Mouse (Mus musculus): ENCODE measurements around the gene Lelp1. TPM values are rescaled to one million over a fixed set of nuclear protein-coding genes. Genes with fewer than 3 reads are reported as not detected.
A peak's percentile ranks its signal among the peaks of the same experiment; 100 is the strongest.

Lelp1 gene
- polyA plus RNA-seq, 1 experiment from 2014 or later = not detected

- Histone ChIP-seq H3K9ac (replicated peaks; ENCODE audit: low read depth, low read length) (no peak overlapping the region), H3K4me1 (ENCODE audit: control insufficient read depth, insufficient read depth, low read length) (no peaks in the 10 kb centered on the region), H3K4me2 (ENCODE audit: low read depth, low read length) (no peak overlapping the region), H3K36me3 (ENCODE audit: control insufficient read depth, insufficient read depth, low read length) (no peaks in the 10 kb centered on the region), H3K27ac (ENCODE audit: low read depth, low read length) (no peak overlapping the region), H3K4me3 (ENCODE audit: low read depth, low read length) (no peak overlapping the region), H3K27me3 (ENCODE audit: control insufficient read depth, insufficient read depth, low read length) (no peaks in the 10 kb centered on the region), H3K9me3 (ENCODE audit: control insufficient read depth, low read length) (no peaks in the 10 kb centered on the region)
- WGBS = 39% methylated on average over 3 of the region's 3 CpGs
- ATAC-seq (ENCODE audit: low read depth) = peak; percentile 73; the same call in 1 of the 2 replicates
Observed at GRCm38 (mm10) chr3:92117930-92118329, 24.6 kb downstream of the Lelp1 start.

GRCm38 (mm10) chr3:92111526-92111925 lies 31.0 kb downstream of the Lelp1 start:
- H3K9me3 ChIP-seq (ENCODE audit: control insufficient read depth, low read length) = no peaks in the 10 kb centered on the region
- no peaks in the 10 kb centered on the region for H3K36me3 ChIP-seq (ENCODE audit: control insufficient read depth, insufficient read depth, low read length)
- H3K4me2 ChIP-seq (ENCODE audit: low read depth, low read length) = no peak overlapping the region
- no peaks in the 10 kb centered on the region for H3K27me3 ChIP-seq (ENCODE audit: control insufficient read depth, insufficient read depth, low read length)
- no peak overlapping the region for H3K9ac ChIP-seq (replicated peaks; ENCODE audit: low read depth, low read length)
- no peaks in the 10 kb centered on the region for H3K4me1 ChIP-seq (ENCODE audit: control insufficient read depth, insufficient read depth, low read length)
- no peak overlapping the region for H3K27ac ChIP-seq (ENCODE audit: low read depth, low read length)
- ATAC-seq (ENCODE audit: low read depth) = no peak
- no peak overlapping the region for H3K4me3 ChIP-seq (ENCODE audit: low read depth, low read length)

- no peak overlapping the region for H3K9ac ChIP-seq (replicated peaks; ENCODE audit: low read depth, low read length)
- no peak overlapping the region for H3K4me3 ChIP-seq (ENCODE audit: low read depth, low read length)
- no peaks in the 10 kb centered on the region for H3K9me3 ChIP-seq (ENCODE audit: control insufficient read depth, low read length)
- H3K36me3 ChIP-seq (ENCODE audit: control insufficient read depth, insufficient read depth, low read length) = no peaks in the 10 kb centered on the region
- H3K4me2 ChIP-seq (ENCODE audit: low read depth, low read length) = no peak overlapping the region
- no peak for ATAC-seq (ENCODE audit: low read depth)
- no peaks in the 10 kb centered on the region for H3K27me3 ChIP-seq (ENCODE audit: control insufficient read depth, insufficient read depth, low read length)
- H3K4me1 ChIP-seq (ENCODE audit: control insufficient read depth, insufficient read depth, low read length) = no peaks in the 10 kb centered on the region
- H3K27ac ChIP-seq (ENCODE audit: low read depth, low read length) = no peak overlapping the region
Observed at GRCm38 (mm10) chr3:92110790-92111189, 31.8 kb downstream of the Lelp1 start.

- Histone ChIP-seq H3K9ac (replicated peaks; ENCODE audit: low read depth, low read length) (no peak overlapping the region), H3K36me3 (ENCODE audit: control insufficient read depth, insufficient read depth, low read length) (no peaks in the 10 kb centered on the region), H3K4me2 (ENCODE audit: low read depth, low read length) (no peak overlapping the region), H3K27ac (ENCODE audit: low read depth, low read length) (no peak overlapping the region), H3K4me3 (ENCODE audit: low read depth, low read length) (no peak overlapping the region), H3K4me1 (ENCODE audit: control insufficient read depth, insufficient read depth, low read length) (no peaks in the 10 kb centered on the region), H3K27me3 (ENCODE audit: control insufficient read depth, insufficient read depth, low read length) (no peaks in the 10 kb centered on the region), H3K9me3 (ENCODE audit: control insufficient read depth, low read length) (no peaks in the 10 kb centered on the region)
- 11% methylated on average over 6 of the region's 6 CpGs for WGBS
- ATAC-seq (ENCODE audit: low read depth) = peak; percentile 79; the same call in 1 of the 2 replicates
Observed at GRCm38 (mm10) chr3:92106582-92106981, 36.0 kb downstream of the Lelp1 start.

Other genes starting within 250 kb of the Lelp1 start
- not detected in 2 replicates for gene Pglyrp3, start 128.2 kb downstream of the Lelp1 start, polyA plus RNA-seq (2014; fragmentation: Nextera tagmentation; extraction: Ambion mirVana)
- gene Lor, start 59.6 kb downstream of the Lelp1 start, polyA plus RNA-seq (2014; fragmentation: Nextera tagmentation; extraction: Ambion mirVana) = 3.2 and 6.4 TPM in 2 replicates
- gene Prr9, start 18.8 kb downstream of the Lelp1 start, polyA plus RNA-seq (2014; fragmentation: Nextera tagmentation; extraction: Ambion mirVana) = not detected in 2 replicates
- not detected in 2 replicates for gene Sprr2a1, start 73.1 kb upstream of the Lelp1 start, polyA plus RNA-seq (2014; fragmentation: Nextera tagmentation; extraction: Ambion mirVana)
- gene Sprr2a2, start 73.2 kb upstream of the Lelp1 start, polyA plus RNA-seq (2014; fragmentation: Nextera tagmentation; extraction: Ambion mirVana) = not detected in 2 replicates
- gene Sprr2a3, start 142.7 kb upstream of the Lelp1 start, polyA plus RNA-seq (2014; fragmentation: Nextera tagmentation; extraction: Ambion mirVana) = not detected in 2 replicates
- not detected in 2 replicates for gene Sprr2b, start 173.9 kb upstream of the Lelp1 start, polyA plus RNA-seq (2014; fragmentation: Nextera tagmentation; extraction: Ambion mirVana)
- gene Sprr2d, start 196.4 kb upstream of the Lelp1 start, polyA plus RNA-seq (2014; fragmentation: Nextera tagmentation; extraction: Ambion mirVana) = not detected in 2 replicates
- not detected in 2 replicates for gene Sprr2e, start 209.4 kb upstream of the Lelp1 start, polyA plus RNA-seq (2014; fragmentation: Nextera tagmentation; extraction: Ambion mirVana)
- gene Sprr2f, start 222.4 kb upstream of the Lelp1 start, polyA plus RNA-seq (2014; fragmentation: Nextera tagmentation; extraction: Ambion mirVana) = not detected in 2 replicates
- not detected in 2 replicates for gene Sprr2h, start 242.9 kb upstream of the Lelp1 start, polyA plus RNA-seq (2014; fragmentation: Nextera tagmentation; extraction: Ambion mirVana)